Mouse (Mus musculus): ENCODE results near the gene Grin2d.
A peak's percentile ranks its signal among the peaks of the same experiment; 100 is the strongest.

DNA sequence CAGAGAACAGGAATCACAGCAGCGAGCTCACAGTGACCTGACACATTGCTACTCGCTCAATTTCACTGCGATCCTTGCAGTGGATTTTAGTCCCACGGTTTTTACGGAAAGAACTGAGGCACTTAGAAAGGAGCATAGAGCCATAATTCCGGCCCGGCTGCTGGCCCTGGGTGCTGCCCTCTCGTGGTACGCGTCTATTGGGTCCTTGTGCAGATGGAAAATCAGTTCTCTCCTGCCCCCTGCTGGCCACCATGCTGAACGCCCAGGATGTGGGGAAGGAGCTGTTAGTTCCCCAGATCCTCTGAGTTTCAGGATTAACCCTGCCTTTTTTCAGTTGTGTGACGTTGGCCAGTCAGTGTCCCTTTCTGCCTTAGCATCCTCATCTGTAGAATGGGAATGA is 76.8 kb downstream of the Grin2d start:
- peak; percentile 99 for TF ChIP-seq CTCF (IDR thresholded peaks at IDR 0.05; ENCODE audit: borderline replicate concordance, control insufficient read depth, extremely low read depth, insufficient read depth, low read length, poor library complexity)
- no peak for TF ChIP-seq POLR2A (IDR thresholded peaks at IDR 0.05; ENCODE audit: control insufficient read depth, extremely low read depth, insufficient read depth, low read length, poor library complexity)
